Mouse (Mus musculus) megakaryocyte-erythroid progenitor cell, adult 5-6 weeks (primary cell): ENCODE data around the gene Cyb561. TPM values are rescaled to one million over a fixed set of nuclear protein-coding genes. Genes with fewer than 3 reads are reported as not detected.
A peak's percentile ranks its signal among the peaks of the same experiment; 100 is the strongest.

Experiments used
- ATAC-seq: replicated peaks from 2 replicates; pipeline ENCODE4 v1.8.0; 2016; ENCODE audit warnings: mild to moderate bottlenecking, inconsistent platforms; ENCODE audit not compliant: severe bottlenecking, poor library complexity, low FRiP score, low TSS enrichment
- total RNA-seq, 2 experiments: library from RNA; stranded (forward) in 1 of 2; stranded (reverse) in 1 of 2; fragments of 200-1000, 215-1000 nt in 1 of 2; fragments of >200 nt in 1 of 2; fragmentation: Nextera tagmentation in 1 of 2; gene quantifications; 2 replicates each; pipeline ENCODE4 v1.2.3; 2014 to 2017

Cyb561 gene
- total RNA-seq, 2 experiments from 2014 or later: 2.5 to 3.3 TPM

- no peak for ATAC-seq
Measured at GRCm38 (mm10) chr11:105928171-105928570, 25.0 kb downstream of the Cyb561 start.

GRCm38 (mm10) chr11:105927065-105928030 is 25.8 kb downstream of the Cyb561 start:
- peak; percentile 78 for ATAC-seq

- peak; percentile 21; the same call in 1 of the 2 replicates for ATAC-seq
Measured at GRCm38 (mm10) chr11:105922769-105923663, 30.1 kb downstream of the Cyb561 start.

GRCm38 (mm10) chr11:105921275-105921674 is 31.9 kb downstream of the Cyb561 start:
- ATAC-seq: peak; percentile 74

GRCm38 (mm10) chr11:105920836-105921235 is 32.3 kb downstream of the Cyb561 start:
- ATAC-seq: no peak

- ATAC-seq: no peak
Measured at GRCm38 (mm10) chr11:105920098-105920785, 32.9 kb downstream of the Cyb561 start.

- ATAC-seq: no peak
Measured at GRCm38 (mm10) chr11:105913580-105913979, 39.6 kb downstream of the Cyb561 start.

GRCm38 (mm10) chr11:105911592-105912375 is 41.4 kb downstream of the Cyb561 start:
- ATAC-seq: peak; percentile 91

GRCm38 (mm10) chr11:105911149-105911548 is 42.0 kb downstream of the Cyb561 start:
- ATAC-seq: no peak

- ATAC-seq: no peak
Measured at GRCm38 (mm10) chr11:105909617-105910016, 43.5 kb downstream of the Cyb561 start.

GRCm38 (mm10) chr11:105908926-105909325 is 44.2 kb downstream of the Cyb561 start:
- ATAC-seq: no peak

- no peak for ATAC-seq
Measured at GRCm38 (mm10) chr11:105907381-105907780, 45.8 kb downstream of the Cyb561 start.

GRCm38 (mm10) chr11:105905529-105906213 is 47.5 kb downstream of the Cyb561 start:
- ATAC-seq: no peak

GRCm38 (mm10) chr11:105902956-105903355 is 50.2 kb downstream of the Cyb561 start:
- no peak for ATAC-seq

- no peak for ATAC-seq
Measured at GRCm38 (mm10) chr11:105901501-105901900, 51.6 kb downstream of the Cyb561 start.

GRCm38 (mm10) chr11:105899151-105899550 is 54.0 kb downstream of the Cyb561 start:
- no peak for ATAC-seq

- 0 out of 2 replicates have a peak, but pooled peaks have one; percentile 54 for ATAC-seq
Measured at GRCm38 (mm10) chr11:105887281-105887680, 65.9 kb downstream of the Cyb561 start.

- ATAC-seq: peak; percentile 60
Measured at GRCm38 (mm10) chr11:105885558-105885957, 67.6 kb downstream of the Cyb561 start.
